Mouse (Mus musculus) central nervous system, embryonic 18 days (tissue): ENCODE measurements around the gene Wipf3. TPM values are rescaled to one million over a fixed set of nuclear protein-coding genes. Genes with fewer than 3 reads are reported as not detected.

Experiments
- polyA plus RNA-seq: library from polyadenylated mRNA; depleted of rRNA; stranded (reverse); fragments of >200 nt; gene quantifications from 2 replicates; pipeline ENCODE4 v1.2.3, GENCODE M21; 2012; rRNA removed

Gene Wipf3
- 10.3 and 12.3 TPM in 2 replicates for polyA plus RNA-seq

GRCm38 (mm10) chr6:54429447-54430194, at the start of gene Wipf3:
Gene Wipf3, plus strand, starts transcription at chr6:54429603.

Other genes with a start within 250 kb of the Wipf3 start
- 2.1 and 2.3 TPM in 2 replicates for gene Prr15, start 103.8 kb upstream of the Wipf3 start, polyA plus RNA-seq
- gene Scrn1, start 136.9 kb downstream of the Wipf3 start, polyA plus RNA-seq = 77.2 and 95.7 TPM in 2 replicates
- gene Plekha8, start 165.5 kb downstream of the Wipf3 start, polyA plus RNA-seq = 13.0 and 13.3 TPM in 2 replicates
- 12.1 and 14.9 TPM in 2 replicates for gene Fkbp14, start 167.7 kb downstream of the Wipf3 start, polyA plus RNA-seq